Mouse (Mus musculus) CH12.LX (cell line): ENCODE measurements at regions not wholly inside any gene's neighbourhood (a gene's known extent, or its start where the extent isn't known, plus 50 kb on each side); places are given as distances from the start of the nearest gene placed in this dataset.

ENCODE experiments used
- DNase-seq: peaks from one replicate; pipeline ENCODE4 v3.0.0-alpha.2; 2013; ENCODE audit errors: extremely low read depth
- H3K27ac ChIP-seq: 2 replicates; pipeline ENCODE4 v1.5.1; 2012; ENCODE audit warnings: low read depth, mild to moderate bottlenecking, control low read depth, moderate library complexity; ENCODE audit not compliant: insufficient read depth
- H3K27me3 ChIP-seq: replicated peaks from 2 replicates; pipeline ENCODE3; 2012; ENCODE audit warnings: inconsistent platforms
- H3K36me3 ChIP-seq, 2 experiments: replicated peaks in 1 of 2; 2 replicates each; pipeline versions ENCODE3 to v1.6.1; 2012; ENCODE audit warnings: inconsistent platforms in 1 of 2, low read length in 1 of 2, mild to moderate bottlenecking in 1 of 2, mixed read lengths in 1 of 2, moderate library complexity in 1 of 2; ENCODE audit not compliant: control insufficient read depth in 1 of 2, insufficient read depth in 1 of 2
- H3K4me1 ChIP-seq, 2 experiments: 2 replicates each; pipeline ENCODE4 v1.6.1; 2012; ENCODE audit warnings: inconsistent platforms in 1 of 2, moderate library complexity in 1 of 2; ENCODE audit not compliant: insufficient read depth in 2 of 2, control insufficient read depth in 1 of 2
- H3K4me2 ChIP-seq: 2 replicates; pipeline ENCODE4 v1.6.1; 2012; ENCODE audit warnings: low read depth, mild to moderate bottlenecking, control low read depth; ENCODE audit not compliant: poor library complexity, insufficient read depth, severe bottlenecking
- H3K4me3 ChIP-seq, 3 experiments: fragments of 150-350 bp in 1 of 3; sonication (generic) in 1 of 3; replicated peaks in 1 of 3; 2 replicates each; pipeline versions ENCODE3 to v1.5.1; 2011 to 2012; ENCODE audit warnings: low read depth in 2 of 3, low read length in 2 of 3, mild to moderate bottlenecking in 2 of 3, moderate library complexity in 2 of 3, control low read depth in 1 of 3, improper control_type of control experiment in 1 of 3, inconsistent platforms in 1 of 3, mixed read lengths in 1 of 3; ENCODE audit not compliant: poor library complexity in 1 of 3
- H3K79me2 ChIP-seq: replicated peaks from 2 replicates; pipeline ENCODE4 v1.6.1; 2012; ENCODE audit warnings: mild to moderate bottlenecking, moderate library complexity; ENCODE audit not compliant: control insufficient read depth, poor library complexity, insufficient read depth, severe bottlenecking; ENCODE audit errors: extremely low read depth
- H3K9ac ChIP-seq: 2 replicates; pipeline ENCODE4 v1.6.1; 2012; ENCODE audit warnings: low read depth, mild to moderate bottlenecking, control low read depth, moderate library complexity; ENCODE audit not compliant: insufficient read depth
- H3K9me3 ChIP-seq: replicated peaks from 2 replicates; pipeline ENCODE3; 2012; ENCODE audit warnings: low read length, inconsistent platforms, mixed read lengths
- E2F4 ChIP-seq: IDR thresholded peaks from 2 replicates; pipeline ENCODE4 v1.6.1; 2011; ENCODE audit warnings: low read depth, low read length, improper control_type of control experiment; ENCODE audit not compliant: insufficient replicate concordance
- ETS1 ChIP-seq: conservative IDR thresholded peaks from 2 replicates; pipeline ENCODE4 v1.6.1; 2012; ENCODE audit warnings: low read depth, mild to moderate bottlenecking, inconsistent platforms, low read length, improper control_type of control experiment, moderate library complexity
- IRF4 ChIP-seq: IDR thresholded peaks from 2 replicates; pipeline ENCODE4 v1.6.1; 2014; ENCODE audit warnings: low read depth, mild to moderate bottlenecking, inconsistent platforms, low read length, improper control_type of control experiment
- JUN ChIP-seq: IDR thresholded peaks from 2 replicates; pipeline ENCODE4 v1.6.1; 2011; ENCODE audit warnings: low read depth, mild to moderate bottlenecking, low read length, improper control_type of control experiment, moderate library complexity; ENCODE audit not compliant: insufficient read depth
- MXI1 ChIP-seq: IDR thresholded peaks from 2 replicates; pipeline ENCODE4 v1.6.1; 2011; ENCODE audit warnings: mild to moderate bottlenecking, low read depth, low read length, improper control_type of control experiment
- NELFE ChIP-seq: IDR thresholded peaks from 2 replicates; pipeline ENCODE4 v1.6.1; 2011; ENCODE audit warnings: low read depth, low read length, improper control_type of control experiment
- PAX5 ChIP-seq: IDR thresholded peaks from 2 replicates; pipeline ENCODE4 v1.6.1; 2012; ENCODE audit warnings: low read length, inconsistent platforms, mixed read lengths
- POLR2A ChIP-seq: IDR thresholded peaks from 2 replicates; pipeline ENCODE4 v1.6.1; 2011; ENCODE audit warnings: low read depth, mild to moderate bottlenecking, improper control_type of control experiment, low read length
- POLR2AphosphoS2 ChIP-seq: IDR thresholded peaks from 2 replicates; pipeline ENCODE4 v1.6.1; 2011; ENCODE audit warnings: low read depth, low read length, improper control_type of control experiment
- SIN3A ChIP-seq: IDR thresholded peaks from 2 replicates; pipeline ENCODE4 v1.6.1; 2012; ENCODE audit warnings: low read length, improper control_type of control experiment, inconsistent platforms
- UBTF ChIP-seq: IDR thresholded peaks from 2 replicates; pipeline ENCODE4 v1.6.1; 2012; ENCODE audit warnings: low read depth, mild to moderate bottlenecking, inconsistent platforms, low read length, improper control_type of control experiment, moderate library complexity
- USF1 ChIP-seq: IDR thresholded peaks from 2 replicates; pipeline ENCODE4 v1.6.1; 2014; ENCODE audit warnings: low read depth, mild to moderate bottlenecking, inconsistent platforms, low read length, improper control_type of control experiment
- USF2 ChIP-seq: conservative IDR thresholded peaks from 2 replicates; pipeline ENCODE4 v1.6.1; 2011; ENCODE audit warnings: low read depth, low read length, improper control_type of control experiment
- ZC3H11A ChIP-seq: IDR thresholded peaks from 2 replicates; pipeline ENCODE4 v1.6.1; 2012; ENCODE audit warnings: low read depth, mild to moderate bottlenecking, inconsistent platforms, low read length, improper control_type of control experiment
- ZKSCAN1 ChIP-seq: IDR thresholded peaks from 2 replicates; pipeline ENCODE4 v1.6.1; 2012; ENCODE audit warnings: low read depth, inconsistent platforms, low read length, improper control_type of control experiment, borderline replicate concordance
- ZMIZ1 ChIP-seq: IDR thresholded peaks from 2 replicates; pipeline ENCODE4 v1.6.1; 2012; ENCODE audit warnings: low read depth, mild to moderate bottlenecking, inconsistent platforms, low read length, improper control_type of control experiment
- ZNF384 ChIP-seq: IDR thresholded peaks from 2 replicates; pipeline ENCODE4 v1.6.1; 2012; ENCODE audit warnings: low read depth, low read length, improper control_type of control experiment, inconsistent platforms
- dilution Hi-C: fragments of 300-500 bp; cut with MboI; formaldehyde crosslinking; loops from 2 replicates; pipeline ENCODE4 v1.14.3; 2020; ENCODE audit warnings: low sequenced_read_pairs; ENCODE audit not compliant: extremely low pct_unique_long_range_greater_than_20kb, extremely low pct_ligation_motif_present
- in situ Hi-C: fragments of 300-500 bp; cut with MboI; formaldehyde crosslinking; loops from 3 replicates; pipeline ENCODE4 v1.14.3; 2019; ENCODE audit warnings: low sequenced_read_pairs, low pct_ligation_motif_present, low pct_unique_long_range_greater_than_20kb, mixed read lengths

DNA sequence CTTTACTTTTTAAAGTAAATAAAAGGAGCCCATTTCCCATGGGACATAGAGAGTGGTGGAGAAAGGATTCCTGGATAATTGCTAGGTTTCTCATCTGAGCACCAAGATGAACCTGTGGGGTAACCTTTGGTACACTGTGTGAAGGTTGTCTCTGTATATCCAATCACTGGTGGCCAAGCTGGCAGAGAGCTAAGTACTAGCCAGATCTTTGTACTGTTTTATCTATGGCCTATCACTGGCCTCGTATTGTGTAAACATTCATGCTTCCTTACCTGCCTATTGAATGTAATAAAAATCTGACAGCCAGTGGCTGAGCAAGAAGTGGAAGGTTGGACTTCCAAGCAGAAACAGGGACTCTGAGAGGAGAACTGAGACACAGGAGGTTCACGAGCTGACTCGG lies 55.3 kb upstream of the Arid2 start:
- H3K4me2 ChIP-seq: no peak overlapping the region
- TF ChIP-seq JUN (no peak), ETS1 (no peak), ZKSCAN1 (no peak), NELFE (no peak), MXI1 (no peak), ZMIZ1 (no peak), UBTF (no peak), USF1 (no peak)
- no peak overlapping the region for H3K27ac ChIP-seq
- no peak overlapping the region for H3K4me3 ChIP-seq
- no peak overlapping the region for H3K9ac ChIP-seq
- H3K36me3 ChIP-seq: no peaks in the 10 kb centered on the region
- dilution Hi-C loops (no loop called here), in situ Hi-C loops (no loop called here)
- no peak for DNase-seq
- H3K79me2 ChIP-seq: no peaks in the 10 kb centered on the region
- H3K9me3 ChIP-seq: no peaks in the 10 kb centered on the region
- peaks cover 4 to 8% of the 10 kb centered on the region in 2 experiments for H3K4me1 ChIP-seq
- no peaks in the 10 kb centered on the region for H3K27me3 ChIP-seq

- DNase-seq: no peak
- dilution Hi-C loops: no loop called here
- H3K4me1 ChIP-seq: peaks cover 4 to 8% of the 10 kb centered on the region in 2 experiments
- in situ Hi-C loops: no loop called here
- no peaks in the 10 kb centered on the region for H3K27me3 ChIP-seq
- TF ChIP-seq E2F4: no peak
- TF ChIP-seq MXI1: no peak
- no peak for TF ChIP-seq USF2
- no peak overlapping the region for H3K27ac ChIP-seq
- H3K4me2 ChIP-seq: peak overlapping the region; percentile 45; the same call in 1 of the 2 replicates
- H3K4me3 ChIP-seq: peak overlapping the region in 1 of 3 experiments; percentile 40
- no peaks in the 10 kb centered on the region for H3K9me3 ChIP-seq
- no peak overlapping the region for H3K9ac ChIP-seq
- no peaks in the 10 kb centered on the region for H3K79me2 ChIP-seq
- H3K36me3 ChIP-seq: no peaks in the 10 kb centered on the region
Measured at GRCm38 (mm10) chr15:96233113-96233512, 54.2 kb upstream of the Arid2 start.

- H3K79me2 ChIP-seq: no peaks in the 10 kb centered on the region
- TF ChIP-seq ZMIZ1: no peak
- TF ChIP-seq POLR2A: no peak
- TF ChIP-seq PAX5: no peak
- no peak for TF ChIP-seq ZKSCAN1
- no peak for TF ChIP-seq POLR2AphosphoS2
- TF ChIP-seq ZC3H11A: no peak
- TF ChIP-seq USF1: no peak
- TF ChIP-seq ZNF384: no peak
- no peak for TF ChIP-seq NELFE
- no peak for TF ChIP-seq IRF4
- no peak for TF ChIP-seq SIN3A
- no peak for DNase-seq
- in situ Hi-C loops: no loop called here
- H3K27ac ChIP-seq: no peak overlapping the region
- H3K9ac ChIP-seq: no peak overlapping the region
- no peaks in the 10 kb centered on the region for H3K27me3 ChIP-seq
- H3K4me3 ChIP-seq: no peak overlapping the region
- no peaks in the 10 kb centered on the region for H3K36me3 ChIP-seq
- H3K4me2 ChIP-seq: no peak overlapping the region
- H3K4me1 ChIP-seq: peaks cover 4 to 8% of the 10 kb centered on the region in 2 experiments
- dilution Hi-C loops: no loop called here
- no peaks in the 10 kb centered on the region for H3K9me3 ChIP-seq
Measured at GRCm38 (mm10) chr15:96234783-96235182, 52.5 kb upstream of the Arid2 start.
